Mouse (Mus musculus) olfactory bulb, adult 2 months (tissue): ENCODE data around the gene Best3.

Source experiments
- CTCF ChIP-seq: fragments of 200-500 bp; IDR thresholded peaks from 2 replicates; pipeline ENCODE4 v1.5.1; 2012; ENCODE audit warnings: low read depth, mild to moderate bottlenecking, low read length, moderate library complexity; ENCODE audit not compliant: insufficient read depth
- POLR2A ChIP-seq: fragments of 200-500 bp; IDR thresholded peaks from 2 replicates; pipeline ENCODE4 v1.6.1; 2012; ENCODE audit warnings: mild to moderate bottlenecking, low read depth, low read length, moderate library complexity; ENCODE audit not compliant: insufficient read depth

DNA sequence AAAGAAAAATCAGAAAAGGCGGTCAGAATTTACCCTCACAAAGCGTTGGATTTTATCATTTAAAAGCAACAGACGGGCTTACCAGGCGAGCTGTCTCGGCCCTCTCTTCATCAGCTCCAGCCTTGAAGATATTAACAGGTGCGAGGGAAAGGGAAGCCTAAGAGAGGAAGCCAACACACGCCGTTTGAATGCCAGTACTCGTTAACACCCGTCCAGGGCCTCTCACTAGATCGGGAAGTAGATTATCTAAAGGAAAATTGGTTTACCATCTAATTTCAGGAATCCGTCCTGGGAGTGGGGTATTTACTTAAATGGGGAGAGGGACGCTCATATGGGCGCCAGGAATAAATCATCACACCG lies 76.8 kb downstream of the Best3 start:
- TF ChIP-seq CTCF, result no peak
- TF ChIP-seq POLR2A, result no peak
